ENCODE assay signal across 17 mouse cellular contexts in the genomic region with DNA sequence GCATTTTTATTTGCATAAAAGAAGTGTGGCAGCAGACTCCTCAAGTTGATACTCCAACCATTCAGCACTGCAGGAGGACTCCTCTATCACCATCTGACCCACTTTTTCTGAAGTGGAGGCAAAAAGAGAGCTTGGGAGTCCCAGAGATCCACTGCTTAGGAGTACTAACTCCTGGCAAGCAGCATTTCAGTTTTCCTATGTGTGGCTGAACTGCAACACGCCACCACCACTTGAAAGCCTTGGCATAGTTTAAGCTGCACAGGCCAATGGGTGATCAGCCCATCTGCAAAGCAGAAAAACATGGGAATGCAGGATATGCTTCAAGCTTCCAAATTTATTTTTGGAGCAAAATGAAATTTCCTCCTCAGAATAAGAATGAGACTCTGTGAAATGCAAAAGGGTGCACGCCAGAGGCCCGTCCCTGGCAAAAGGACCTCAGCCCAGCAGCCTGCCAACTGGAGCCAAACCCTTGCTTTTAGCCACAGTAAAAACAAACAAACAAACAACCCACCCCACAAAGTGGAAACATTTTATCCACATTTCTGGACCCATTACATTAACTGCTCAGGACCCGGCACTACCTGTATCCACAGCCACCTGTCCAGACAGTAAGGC. TPM values are rescaled to one million over a fixed set of nuclear protein-coding genes. Genes with fewer than 3 reads are reported as not detected.
DNase-seq lines count a peak whose midpoint lies in the region; ATAC-seq and TF ChIP-seq lines count a peak whose summit lies in the region.
"Had no signal": no experiment of that assay in that cellular context is flagged by ENCODE, and none has a peak within 500 bp of the region (broad histone marks: within the 10 kb centered on the region; RNA-seq: fewer than 3 reads in every experiment).

No protein-coding gene starts in this region.

- DNase-seq in cerebellum, adult 2 months = peak; percentile 58 to 61
- DNase-seq in cerebellum, adult 9-11 months = no peak
- DNase-seq in liver, postnatal 0 days = no peak
- DNase-seq in brain, embryonic 14.5 days (ENCODE audit: low read depth) = peak; percentile 3
- no peak for DNase-seq in natural killer cell, adult 2 months (ENCODE audit: low spot score in 2 of 2)
- DNase-seq: gastrocnemius, postnatal 25 days; kidney, adult 11 months; kidney, postnatal 36 days; right cerebral cortex, adult 18-20 months; thymus, postnatal 4 days had no signal

- H3K4me1 ChIP-seq in cerebellum, adult 2 months (ENCODE audit: control insufficient read depth, insufficient read depth, low read length) = peaks cover 44% of the 10 kb centered on the region
- H3K4me1 ChIP-seq in heart, embryonic 15.5 days (replicated peaks) = peaks cover 45% of the 10 kb centered on the region
- peaks cover 25% of the 10 kb centered on the region for H3K4me1 ChIP-seq in heart, embryonic 11.5 days (ENCODE audit: control insufficient read depth, insufficient read depth, low read length)
- peaks cover 32% of the 10 kb centered on the region for H3K4me1 ChIP-seq in liver, embryonic 15.5 days (replicated peaks)
- peaks cover 3% of the 10 kb centered on the region; the same call in 1 of the 2 replicates for H3K4me1 ChIP-seq in liver, postnatal 0 days (ENCODE audit: insufficient read depth)

- H3K9ac ChIP-seq in heart, embryonic 15.5 days = no peak overlapping the region
- H3K9ac ChIP-seq in heart, embryonic 11.5 days (ENCODE audit: low read depth, low read length) = no peak overlapping the region
- H3K9ac ChIP-seq in liver, embryonic 15.5 days = no peak overlapping the region
- no peak overlapping the region for H3K9ac ChIP-seq in liver, postnatal 0 days (replicated peaks)
- H3K9ac ChIP-seq: hindbrain, embryonic 13.5 days; limb, embryonic 13.5 days had no signal

- no peak for ATAC-seq in heart, embryonic 15.5 days (replicated peaks; ENCODE audit: insufficient number of reproducible peaks, insufficient read depth, low FRiP score, low read depth)
- ATAC-seq in heart, embryonic 11.5 days (replicated peaks; ENCODE audit: insufficient number of reproducible peaks, low FRiP score, low TSS enrichment) = no peak
- ATAC-seq in liver, embryonic 15.5 days (ENCODE audit: insufficient read depth) = no peak
- no peak for ATAC-seq in liver, postnatal 0 days
- ATAC-seq: forebrain, embryonic 16.5 days; Patski had no signal

- no peak for TF ChIP-seq CTCF in cerebellum, adult 2 months (IDR thresholded peaks at IDR 0.05; ENCODE audit: borderline replicate concordance, insufficient read depth, low read depth, low read length)
- no peak for TF ChIP-seq CTCF in liver, postnatal 0 days (IDR thresholded peaks at IDR 0.05; ENCODE audit: low read depth)
- no peak for TF ChIP-seq CTCF in brain, embryonic 14.5 days (IDR thresholded peaks at IDR 0.05; ENCODE audit: borderline replicate concordance, extremely low read depth, insufficient read depth, insufficient read length)

- peak overlapping the region; percentile 79 for H3K27ac ChIP-seq in cerebellum, adult 2 months (ENCODE audit: insufficient read depth, low read length)
- H3K27ac ChIP-seq in heart, embryonic 15.5 days = peak overlapping the region; percentile 53
- H3K27ac ChIP-seq in heart, embryonic 11.5 days (ENCODE audit: low read depth, low read length) = no peak overlapping the region
- 0 out of 2 replicates have a peak overlapping the region, but pooled peaks have one; percentile 71 for H3K27ac ChIP-seq in liver, embryonic 15.5 days (replicated peaks)
- H3K27ac ChIP-seq in liver, postnatal 0 days (ENCODE audit: low read depth) = no peak overlapping the region
- H3K27ac ChIP-seq: hindbrain, embryonic 13.5 days; limb, embryonic 13.5 days had no signal

- no peaks in the 10 kb centered on the region for H3K36me3 ChIP-seq in heart, embryonic 15.5 days
- no peaks in the 10 kb centered on the region for H3K36me3 ChIP-seq in heart, embryonic 11.5 days (ENCODE audit: control insufficient read depth, insufficient read depth, low read length)
- no peaks in the 10 kb centered on the region for H3K36me3 ChIP-seq in liver, embryonic 15.5 days (replicated peaks)
- no peaks in the 10 kb centered on the region; the same call in 1 of the 2 replicates for H3K36me3 ChIP-seq in liver, postnatal 0 days (replicated peaks; ENCODE audit: insufficient read depth, low read length)
- H3K36me3 ChIP-seq: hindbrain, embryonic 13.5 days had no signal

- TF ChIP-seq POLR2A in cerebellum, adult 2 months (IDR thresholded peaks at IDR 0.05; ENCODE audit: borderline replicate concordance, insufficient read depth, low read length) = no peak
- no peak for TF ChIP-seq POLR2A in brain, embryonic 14.5 days (IDR thresholded peaks at IDR 0.05; ENCODE audit: borderline replicate concordance, extremely low read depth, insufficient read depth, insufficient read length, poor library complexity, severe bottlenecking)

- WGBS in cerebellum, adult 2 months = 10% methylated on average over 4 of the region's 4 CpGs
- 71% methylated on average over 4 of the region's 4 CpGs for WGBS in heart, embryonic 15.5 days
- 89% methylated on average over 4 of the region's 4 CpGs for WGBS in heart, embryonic 11.5 days (ENCODE audit: insufficient replicate concordance)
- WGBS in liver, embryonic 15.5 days (ENCODE audit: insufficient replicate concordance) = 81% methylated on average over 4 of the region's 4 CpGs
- 86% methylated on average over 4 of the region's 4 CpGs for WGBS in liver, postnatal 0 days (ENCODE audit: insufficient replicate concordance)

- H3K27me3 ChIP-seq in cerebellum, adult 2 months (ENCODE audit: control insufficient read depth, insufficient read depth, low read length) = no peaks in the 10 kb centered on the region
- no peaks in the 10 kb centered on the region for H3K27me3 ChIP-seq in heart, embryonic 15.5 days
- H3K27me3 ChIP-seq in heart, embryonic 11.5 days (ENCODE audit: control insufficient read depth, insufficient read depth, low read length) = no peaks in the 10 kb centered on the region
- no peaks in the 10 kb centered on the region for H3K27me3 ChIP-seq in liver, embryonic 15.5 days
- H3K27me3 ChIP-seq in liver, postnatal 0 days (ENCODE audit: insufficient read depth, low read length) = no peaks in the 10 kb centered on the region
- H3K27me3 ChIP-seq: hindbrain, embryonic 13.5 days; limb, embryonic 13.5 days; Patski had no signal

- no peak overlapping the region for H3K4me2 ChIP-seq in heart, embryonic 15.5 days
- H3K4me2 ChIP-seq in heart, embryonic 11.5 days = no peak overlapping the region
- H3K4me2 ChIP-seq in liver, embryonic 15.5 days = no peak overlapping the region
- H3K4me2 ChIP-seq in liver, postnatal 0 days (ENCODE audit: low read depth, low read length) = no peak overlapping the region
- H3K4me2 ChIP-seq: hindbrain, embryonic 13.5 days; limb, embryonic 13.5 days had no signal

- no peaks in the 10 kb centered on the region for H3K9me3 ChIP-seq in heart, embryonic 15.5 days (replicated peaks)
- no peaks in the 10 kb centered on the region for H3K9me3 ChIP-seq in heart, embryonic 11.5 days (replicated peaks; ENCODE audit: control insufficient read depth, low read length)
- H3K9me3 ChIP-seq in liver, embryonic 15.5 days (replicated peaks) = no peaks in the 10 kb centered on the region
- no peaks in the 10 kb centered on the region for H3K9me3 ChIP-seq in liver, postnatal 0 days (ENCODE audit: low read length)
- H3K9me3 ChIP-seq: hindbrain, embryonic 13.5 days; limb, embryonic 13.5 days had no signal

- TF ChIP-seq EP300 in liver, postnatal 0 days (IDR thresholded peaks at IDR 0.05; ENCODE audit: low read depth) = no peak

- no peak overlapping the region for H3K4me3 ChIP-seq in cerebellum, adult 2 months (replicated peaks; ENCODE audit: insufficient read depth, low read depth, low read length)
- no peak overlapping the region for H3K4me3 ChIP-seq in heart, embryonic 15.5 days
- H3K4me3 ChIP-seq in heart, embryonic 11.5 days (ENCODE audit: low read depth, low read length) = no peak overlapping the region
- H3K4me3 ChIP-seq in liver, embryonic 15.5 days (replicated peaks) = no peak overlapping the region
- no peak overlapping the region for H3K4me3 ChIP-seq in liver, postnatal 0 days (ENCODE audit: low read depth, low read length)
- H3K4me3 ChIP-seq: hindbrain, embryonic 13.5 days; limb, embryonic 13.5 days had no signal

RNA-seq across cellular contexts. Expression of a gene that starts 15.4 kb away (rescaled TPM):
- 77.6 and 79.6 TPM in 2 replicates for polyA plus RNA-seq in cerebellum, adult 2 months (2012; rRNA removed)
- 21.8 and 26.3 TPM in 2 replicates for polyA plus RNA-seq in heart, embryonic 15.5 days (2015; fragmentation: Nextera tagmentation; extraction: Ambion mirVana)
- 25.7 and 28.9 TPM in 2 replicates for polyA plus RNA-seq in heart, embryonic 11.5 days (2014; fragmentation: Nextera tagmentation; extraction: Ambion mirVana)
- polyA plus RNA-seq in liver, embryonic 15.5 days (2015; fragmentation: Nextera tagmentation; extraction: Ambion mirVana) = 12.3 and 12.6 TPM in 2 replicates
- 7.1 and 8.2 TPM in 2 replicates for polyA plus RNA-seq in liver, postnatal 0 days (2015; fragmentation: Nextera tagmentation; extraction: Ambion mirVana)
- polyA plus RNA-seq in brain, embryonic 14.5 days (2012; rRNA removed) = 54.5 and 57.9 TPM in 2 replicates

RNA-seq across cellular contexts. Expression of a gene that starts 44.1 kb away (rescaled TPM):
- 3.3 TPM in 2 replicates for polyA plus RNA-seq in cerebellum, adult 2 months (2012; rRNA removed)
- 11.0 and 13.4 TPM in 2 replicates for polyA plus RNA-seq in heart, embryonic 15.5 days (2015; fragmentation: Nextera tagmentation; extraction: Ambion mirVana)
- 12.0 and 12.3 TPM in 2 replicates for polyA plus RNA-seq in heart, embryonic 11.5 days (2014; fragmentation: Nextera tagmentation; extraction: Ambion mirVana)
- 4.4 and 4.5 TPM in 2 replicates for polyA plus RNA-seq in liver, embryonic 15.5 days (2015; fragmentation: Nextera tagmentation; extraction: Ambion mirVana)
- 4.1 TPM in 2 replicates for polyA plus RNA-seq in liver, postnatal 0 days (2015; fragmentation: Nextera tagmentation; extraction: Ambion mirVana)
- 5.9 and 7.1 TPM in 2 replicates for polyA plus RNA-seq in brain, embryonic 14.5 days (2012; rRNA removed)

Comparison
In these comparisons a context has a peak if more than half of its experiments do, and no peak if none do; other contexts are left out.
1. DNase-seq: peak in cerebellum, adult 2 months (2 of 2) and brain, embryonic 14.5 days (single experiment); none in cerebellum, adult 9-11 months (single experiment), liver, postnatal 0 days (single experiment) and natural killer cell, adult 2 months (0 of 2).
2. H3K27ac ChIP-seq: peak in cerebellum, adult 2 months (single experiment), heart, embryonic 15.5 days (single experiment) and liver, embryonic 15.5 days (single experiment); none in heart, embryonic 11.5 days (single experiment) and liver, postnatal 0 days (single experiment).